8 mouse cellular contexts compared by ENCODE assay signal in genomic region chr2:112367726-112368673, GRCm38 (mm10). TPM values are rescaled to one million over a fixed set of nuclear protein-coding genes. Genes with fewer than 3 reads are reported as not detected.
A peak's percentile ranks its signal among the peaks of the same experiment; 100 is the strongest.
DNase-seq lines count a peak whose midpoint lies in the region; ATAC-seq and TF ChIP-seq lines count a peak whose summit lies in the region.

Gene Emc4 (minus strand): TSS chr2:112368027.

- ATAC-seq in erythroblast, adult 5-6 weeks (replicated peaks; ENCODE audit: low FRiP score, poor library complexity, severe bottlenecking), result peak; percentile 91
- ATAC-seq in heart, embryonic 11.5 days (replicated peaks; ENCODE audit: insufficient number of reproducible peaks, low FRiP score, low TSS enrichment), result peak; percentile 70
- ATAC-seq in kidney, embryonic 16.5 days (ENCODE audit: low FRiP score, low TSS enrichment), result peak; percentile 90

- H3K36me3 ChIP-seq in heart, embryonic 11.5 days (ENCODE audit: control insufficient read depth, insufficient read depth, low read length), result peaks cover 12% of the 10 kb centered on the region
- peaks cover 16% of the 10 kb centered on the region for H3K36me3 ChIP-seq in kidney, embryonic 16.5 days (ENCODE audit: insufficient read depth, low read length)
- H3K36me3 ChIP-seq in liver, adult 2 months (ENCODE audit: control insufficient read depth, insufficient read depth, low read length), result peaks cover 14% of the 10 kb centered on the region
- peaks cover 14% of the 10 kb centered on the region for H3K36me3 ChIP-seq in myocyte (ENCODE audit: control insufficient read depth, insufficient read depth)
- no peaks in the 10 kb centered on the region; the same call in 1 of the 2 replicates for H3K36me3 ChIP-seq in splenic B cell, adult 2 months (ENCODE audit: control insufficient read depth, insufficient read depth, low read length, poor library complexity, severe bottlenecking)

- WGBS in heart, embryonic 11.5 days (ENCODE audit: insufficient replicate concordance), result 1% methylated on average over 46 of the region's 46 CpGs
- WGBS in kidney, embryonic 16.5 days, result 1% methylated on average over 46 of the region's 46 CpGs
- WGBS in liver, adult 2 months, result under 1% methylated on average over 46 of the region's 46 CpGs

- H3K4me3 ChIP-seq in heart, embryonic 11.5 days (ENCODE audit: low read depth, low read length), result peak within 1 kb of the TSS; percentile 96
- H3K4me3 ChIP-seq in kidney, embryonic 16.5 days (ENCODE audit: low read length), result peak within 1 kb of the TSS; percentile 70
- peak within 1 kb of the TSS; percentile 90 for H3K4me3 ChIP-seq in liver, adult 2 months (ENCODE audit: insufficient read depth, low read depth, low read length)
- peak within 1 kb of the TSS; percentile 80 for H3K4me3 ChIP-seq in myocyte

- no peaks in the 10 kb centered on the region for H3K9me3 ChIP-seq in heart, embryonic 11.5 days (replicated peaks; ENCODE audit: control insufficient read depth, low read length)
- no peaks in the 10 kb centered on the region for H3K9me3 ChIP-seq in kidney, embryonic 16.5 days (ENCODE audit: low read length)

- peaks cover 5% of the 10 kb centered on the region; the same call in 1 of the 2 replicates for H3K79me2 ChIP-seq in liver, adult 2 months (ENCODE audit: control insufficient read depth, insufficient read depth, low read length)
- H3K79me2 ChIP-seq in myocyte (ENCODE audit: control insufficient read depth, insufficient read depth), result peaks cover 24% of the 10 kb centered on the region

- TF ChIP-seq CTCF in liver, adult 2 months (IDR thresholded peaks at IDR 0.05; ENCODE audit: low read depth, low read length), result no peak

- no peaks in the 10 kb centered on the region for H3K27me3 ChIP-seq in heart, embryonic 11.5 days (ENCODE audit: control insufficient read depth, insufficient read depth, low read length)
- no peaks in the 10 kb centered on the region for H3K27me3 ChIP-seq in kidney, embryonic 16.5 days (ENCODE audit: insufficient read depth, low read length)
- no peaks in the 10 kb centered on the region for H3K27me3 ChIP-seq in liver, adult 2 months (ENCODE audit: control insufficient read depth, insufficient read depth, low read length)
- H3K27me3 ChIP-seq in myocyte (ENCODE audit: control insufficient read depth, insufficient read depth, insufficient read length), result no peaks in the 10 kb centered on the region
- no peaks in the 10 kb centered on the region for H3K27me3 ChIP-seq in splenic B cell, adult 2 months (ENCODE audit: control insufficient read depth, insufficient read depth, low read length, poor library complexity, severe bottlenecking)

- peak within 1 kb of the TSS; percentile 59 for H3ac ChIP-seq in myocyte (ENCODE audit: control insufficient read depth, insufficient read length)

- H3K4me2 ChIP-seq in heart, embryonic 11.5 days, result peak within 1 kb of the TSS; percentile 89
- peak within 1 kb of the TSS; percentile 80 for H3K4me2 ChIP-seq in kidney, embryonic 16.5 days (replicated peaks; ENCODE audit: low read depth, low read length)
- peak within 1 kb of the TSS; percentile 89 for H3K4me2 ChIP-seq in myocyte (ENCODE audit: low read depth)

- H3K27ac ChIP-seq in heart, embryonic 11.5 days (ENCODE audit: low read depth, low read length), result peak within 1 kb of the TSS; percentile 87
- peak within 1 kb of the TSS; percentile 88 for H3K27ac ChIP-seq in kidney, embryonic 16.5 days (ENCODE audit: low read length)
- peak within 1 kb of the TSS; percentile 84 for H3K27ac ChIP-seq in liver, adult 2 months (replicated peaks; ENCODE audit: insufficient read depth, low read depth, low read length)

- H3K4me1 ChIP-seq in heart, embryonic 11.5 days (ENCODE audit: control insufficient read depth, insufficient read depth, low read length), result peaks cover 6% of the 10 kb centered on the region
- peaks cover 9% of the 10 kb centered on the region for H3K4me1 ChIP-seq in kidney, embryonic 16.5 days (ENCODE audit: insufficient read depth, low read length)
- peaks cover 3% of the 10 kb centered on the region; the same call in 1 of the 2 replicates for H3K4me1 ChIP-seq in liver, adult 2 months (ENCODE audit: control insufficient read depth, insufficient read depth, low read length)

- peak; percentile 87 to 88 for DNase-seq in B cell, adult 2 months
- DNase-seq in brain, adult 2 months (ENCODE audit: low read depth, low spot score), result peak; percentile 98
- DNase-seq in liver, adult 2 months (ENCODE audit: extremely low read depth, low read depth, low spot score), result peak; percentile 91
- DNase-seq in splenic B cell, adult 2 months (ENCODE audit: low read depth, low spot score), result peak; percentile 86

- 0 out of 2 replicates have a peak, but pooled peaks have one; percentile 41 for TF ChIP-seq POLR2A in liver, adult 2 months (IDR thresholded peaks at IDR 0.05; ENCODE audit: extremely low read depth, insufficient read depth, low read length)
- peak; percentile 61 for TF ChIP-seq POLR2A in myocyte (IDR thresholded peaks at IDR 0.05; ENCODE audit: insufficient read length, low read depth)

- H3K9ac ChIP-seq in heart, embryonic 11.5 days (ENCODE audit: low read depth, low read length), result peak within 1 kb of the TSS; percentile 88
- H3K9ac ChIP-seq in kidney, embryonic 16.5 days (replicated peaks; ENCODE audit: low read length), result peak within 1 kb of the TSS; percentile 77
- H3K9ac ChIP-seq in liver, adult 2 months (ENCODE audit: low read depth, low read length), result peak within 1 kb of the TSS; percentile 87

TF ChIP-seq in myocyte, 11 proteins besides CTCF, POLR2A, EP300 and RAD21:
- TF ChIP-seq REST (IDR thresholded peaks at IDR 0.05; ENCODE audit: insufficient read depth, insufficient read length) (no peak), CEBPB (IDR thresholded peaks at IDR 0.05; ENCODE audit: insufficient read depth, poor library complexity, severe bottlenecking) (no peak), TCF3 (IDR thresholded peaks at IDR 0.05; ENCODE audit: insufficient read length, low read depth) (no peak), MYOD1 (IDR thresholded peaks at IDR 0.05; ENCODE audit: control insufficient read depth in 1 of 3, insufficient read length in 2 of 3, low read depth in 2 of 3) (no peak), SRF (IDR thresholded peaks at IDR 0.05; ENCODE audit: control insufficient read depth, insufficient read length, low read depth) (no peak), USF1 (IDR thresholded peaks at IDR 0.05; ENCODE audit: low read depth) (no peak), TCF12 (IDR thresholded peaks at IDR 0.05; ENCODE audit: insufficient read depth, poor library complexity, severe bottlenecking) (no peak), MAX (IDR thresholded peaks at IDR 0.05; ENCODE audit: low read depth) (no peak), POLR2AphosphoS2 (IDR thresholded peaks at IDR 0.05; ENCODE audit: insufficient read length, low read depth) (peak; percentile 54)

RNA-seq across cellular contexts. Expression of gene Emc4, which starts in this region (rescaled TPM):
- total RNA-seq in erythroblast, adult 5-6 weeks (2015; ENCODE audit: low replicate concordance), result 8.6 and 14.0 TPM in 2 replicates
- total RNA-seq in erythroblast, adult 5-6 weeks (2017; ENCODE audit: low replicate concordance), result 6.0 and 16.8 TPM in 2 replicates
- polyA plus RNA-seq in heart, embryonic 11.5 days (2014; fragmentation: Nextera tagmentation; extraction: Ambion mirVana), result 92.1 and 101 TPM in 2 replicates
- 129 and 139 TPM in 2 replicates for polyA plus RNA-seq in kidney, embryonic 16.5 days (2015; fragmentation: Nextera tagmentation; extraction: Ambion mirVana)
- 60.2 and 65.5 TPM in 2 replicates for total RNA-seq in liver, adult 2 months (2014; rRNA removed)
- 78.6 and 88.5 TPM in 2 replicates for polyA plus RNA-seq in liver, adult 2 months (2012; rRNA removed)
- 184 TPM for polyA plus RNA-seq in myocyte (2012; fragmentation: generic; extraction: Trizol)

Comparison
In these comparisons a context has a peak if more than half of its experiments do, and no peak if none do; other contexts are left out.
1. Peak in every context shown above with its lines: DNase-seq, ATAC-seq, H3K4me3 ChIP-seq and H3K27ac ChIP-seq.